Mouse (Mus musculus) megakaryocyte, adult 5-6 weeks (primary cell): ENCODE measurements around the gene Desi2. TPM values are rescaled to one million over a fixed set of nuclear protein-coding genes. Genes with fewer than 3 reads are reported as not detected.
"Not testable (repeated sequence)": the region's sequence is repeated elsewhere in the genome, so short reads cannot be mapped to it uniquely, and the experiment has no call there.

ENCODE experiments used
- ATAC-seq: 2 replicates; pipeline ENCODE4 v1.8.0; 2016; ENCODE audit warnings: mild to moderate bottlenecking, inconsistent platforms; ENCODE audit not compliant: poor library complexity, severe bottlenecking
- total RNA-seq, 2 experiments: library from RNA; stranded (forward) in 1 of 2; stranded (reverse) in 1 of 2; fragments of 153-499, 151-499 nt in 1 of 2; fragments of 221-1000, 200-1000 nt in 1 of 2; gene quantifications; 2 replicates each; pipeline versions ENCODE4 v1.2.3 to v1.2.4; 2015 to 2017

Gene Desi2
- 7.8 and 13.8 TPM in 2 replicates for total RNA-seq (2015)
- total RNA-seq (2017): 10.2 and 12.6 TPM in 2 replicates

- peak; percentile 89 for ATAC-seq
These were observed at the start of gene Desi2 for GRCm38 (mm10) chr1:178187216-178187791. TSS of gene Desi2 (plus strand) at chr1:178187417.

- peak; percentile 84 for ATAC-seq
These were observed 40.7 kb upstream of the Desi2 start for GRCm38 (mm10) chr1:178146513-178146912.

GRCm38 (mm10) chr1:178146915-178147314 is 40.3 kb upstream of the Desi2 start:
- ATAC-seq: not testable (repeated sequence)

GRCm38 (mm10) chr1:178182251-178182650 is 5.0 kb upstream of the Desi2 start:
- no peak for ATAC-seq

GRCm38 (mm10) chr1:178185591-178185990 is 1.6 kb upstream of the Desi2 start:
- ATAC-seq: no peak

GRCm38 (mm10) chr1:178187810-178188209 is 593 bp downstream of the Desi2 start:
- peak; percentile 26 for ATAC-seq

- ATAC-seq: peak; percentile 19
These were observed 1.2 kb downstream of the Desi2 start for GRCm38 (mm10) chr1:178188386-178188785.

- ATAC-seq: no peak
These were observed 18.6 kb downstream of the Desi2 start for GRCm38 (mm10) chr1:178205701-178206325.

GRCm38 (mm10) chr1:178207856-178208255 is 20.6 kb downstream of the Desi2 start:
- not testable (repeated sequence) for ATAC-seq

GRCm38 (mm10) chr1:178209966-178210365 is 22.7 kb downstream of the Desi2 start:
- no peak for ATAC-seq

GRCm38 (mm10) chr1:178217157-178217556 is 29.9 kb downstream of the Desi2 start:
- ATAC-seq: no peak

GRCm38 (mm10) chr1:178218305-178218704 is 31.1 kb downstream of the Desi2 start:
- ATAC-seq: no peak

GRCm38 (mm10) chr1:178219166-178220077 is 32.2 kb downstream of the Desi2 start:
- ATAC-seq: no peak

- not testable (repeated sequence) for ATAC-seq
These were observed 41.7 kb downstream of the Desi2 start for GRCm38 (mm10) chr1:178228888-178229287.

- no peak for ATAC-seq
These were observed 46.9 kb downstream of the Desi2 start for GRCm38 (mm10) chr1:178234109-178234508.

- ATAC-seq: no peak
These were observed 48.8 kb downstream of the Desi2 start for GRCm38 (mm10) chr1:178235919-178236466.

- ATAC-seq: no peak
These were observed 51.5 kb downstream of the Desi2 start for GRCm38 (mm10) chr1:178238676-178239075.

GRCm38 (mm10) chr1:178241884-178242508 is 54.8 kb downstream of the Desi2 start:
- ATAC-seq: peak; percentile 91

GRCm38 (mm10) chr1:178248107-178248820 is 61.0 kb downstream of the Desi2 start:
- ATAC-seq: no peak

GRCm38 (mm10) chr1:178254598-178254997 is 67.4 kb downstream of the Desi2 start:
- ATAC-seq: no peak
